Mouse (Mus musculus) gastrocnemius, postnatal 14 days (tissue): ENCODE data around the gene Coro2b. TPM values are rescaled to one million over a fixed set of nuclear protein-coding genes. Genes with fewer than 3 reads are reported as not detected.

Source experiments
- DNase-seq: peaks from one replicate; pipeline ENCODE4 v3.0.0; 2021; ENCODE audit warnings: mixed read lengths
- intact Hi-C: fragments of 180-260 bp; cut with DNase I; formaldehyde crosslinking; loops from one replicate; pipeline ENCODE4 v1.15.1; 2025; ENCODE audit warnings: low total_unique reads
- total RNA-seq, 2 experiments: library from RNA; stranded (reverse); gene quantifications; 2 replicates each; pipeline ENCODE4 v1.2.3; 2021

The Coro2b gene
- total RNA-seq, 2 experiments from 2014 or later, result 8.2 to 11.4 TPM

DNA sequence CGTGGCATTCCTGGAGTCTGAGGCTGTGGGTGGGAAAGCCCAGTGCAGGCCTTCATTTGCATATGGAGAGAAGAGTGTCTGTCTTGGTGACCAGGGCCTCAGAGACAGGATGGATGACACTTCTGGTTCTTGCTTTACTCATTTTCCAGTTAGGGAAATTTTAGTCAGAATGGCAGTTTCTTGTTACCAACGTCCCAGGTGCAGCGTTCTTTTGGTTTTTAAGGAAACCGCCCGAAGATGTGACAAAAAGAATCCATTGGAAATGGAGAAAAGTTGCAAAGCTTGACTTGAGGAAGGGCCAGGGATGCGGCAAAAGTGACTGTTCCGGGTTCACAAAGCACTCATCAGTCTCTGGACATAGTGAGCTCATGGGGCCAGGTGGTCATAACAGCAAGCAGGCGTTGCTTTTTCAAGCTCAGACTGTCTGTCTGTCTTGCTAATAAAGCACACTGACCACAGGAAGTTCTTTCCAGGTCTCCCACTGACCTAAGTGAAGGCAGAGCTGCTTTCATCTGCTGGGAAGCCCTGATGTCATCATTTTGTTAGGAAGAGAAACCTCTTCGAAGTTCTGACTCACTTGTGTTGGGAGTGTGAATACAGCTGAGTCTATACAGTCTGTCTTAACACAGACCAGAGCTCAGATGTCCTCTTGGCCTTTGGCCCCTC lies 164.2 kb downstream of the Coro2b start:
- no peak for DNase-seq
- intact Hi-C loops, result loop anchor here (5.0 kb wide), 1 partner anchor 75 kb away; no protein-coding TSS in a partner anchor

DNA sequence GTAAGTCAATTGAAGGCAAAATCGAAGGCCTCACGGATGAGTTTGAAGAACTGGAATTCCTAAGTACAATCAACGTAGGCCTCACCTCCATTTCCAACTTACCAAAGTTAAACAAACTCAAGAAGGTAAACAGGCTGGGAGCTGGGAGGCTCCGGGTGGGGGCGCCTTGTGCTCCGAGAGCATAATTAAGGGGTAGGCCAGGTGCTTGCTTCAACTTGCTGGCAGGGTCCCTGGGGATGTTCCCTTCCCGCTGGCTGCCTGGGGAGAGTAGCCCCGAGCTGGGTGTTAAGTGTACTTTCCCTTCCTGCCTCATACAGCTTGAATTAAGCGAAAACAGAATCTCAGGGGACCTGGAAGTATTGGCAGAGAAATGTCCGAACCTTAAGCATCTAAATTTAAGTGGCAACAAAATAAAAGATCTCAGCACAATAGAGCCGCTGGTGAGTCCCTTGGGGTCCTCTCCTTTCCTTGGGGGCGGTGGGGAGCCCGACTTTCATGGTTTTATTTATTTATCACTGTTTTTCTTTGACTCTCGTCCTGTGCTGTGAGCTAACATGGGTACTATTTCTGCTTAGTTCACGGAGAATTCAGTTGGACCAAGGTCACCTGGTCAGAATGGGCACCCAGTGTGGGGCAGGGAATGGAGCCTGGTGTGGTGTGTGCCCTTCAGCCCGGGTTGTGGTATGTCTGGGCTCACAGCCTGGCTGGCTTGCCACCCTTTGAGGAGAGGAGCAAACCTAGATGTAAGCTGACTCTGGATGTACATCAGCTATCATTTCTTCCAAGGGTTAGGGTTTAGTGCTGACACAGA lies 164.9 kb downstream of the Coro2b start:
- no peak for DNase-seq
- intact Hi-C loops, result loop anchor here (5.0 kb wide), 1 partner anchor 75 kb away; no protein-coding TSS in a partner anchor

DNA sequence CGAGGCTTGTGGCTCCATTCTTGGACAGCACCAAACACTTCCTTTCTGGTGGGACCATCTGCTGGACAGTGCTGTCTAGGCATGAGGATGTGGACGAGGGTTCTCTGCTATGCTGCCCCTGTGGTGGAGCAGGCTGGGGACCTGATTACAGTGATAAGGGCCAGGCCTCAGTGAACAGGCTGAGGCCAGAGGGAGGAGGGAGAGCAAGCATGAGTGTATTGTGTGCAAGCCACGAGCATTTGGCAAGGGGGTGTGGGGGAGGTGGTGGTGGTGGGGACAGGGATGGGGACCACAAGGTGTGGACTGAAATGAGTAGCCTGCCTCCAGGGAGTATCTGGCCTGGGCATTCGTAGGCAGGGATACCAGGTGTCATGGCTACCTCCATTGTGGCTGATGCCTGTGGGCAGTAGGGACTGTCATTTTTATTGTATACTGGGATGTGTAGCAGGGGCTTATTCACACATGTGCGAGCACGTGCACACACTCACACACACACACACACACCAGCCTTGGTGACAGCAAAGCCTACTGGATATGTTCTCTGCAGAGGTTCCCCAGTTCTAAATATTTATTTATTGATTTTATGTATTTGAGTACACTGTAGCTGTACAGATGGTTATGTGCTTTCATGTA lies 166.1 kb downstream of the Coro2b start:
- no peak for DNase-seq
- intact Hi-C loops, result loop anchor here (5.0 kb wide), 1 partner anchor 73 kb away; no protein-coding TSS in a partner anchor

DNA sequence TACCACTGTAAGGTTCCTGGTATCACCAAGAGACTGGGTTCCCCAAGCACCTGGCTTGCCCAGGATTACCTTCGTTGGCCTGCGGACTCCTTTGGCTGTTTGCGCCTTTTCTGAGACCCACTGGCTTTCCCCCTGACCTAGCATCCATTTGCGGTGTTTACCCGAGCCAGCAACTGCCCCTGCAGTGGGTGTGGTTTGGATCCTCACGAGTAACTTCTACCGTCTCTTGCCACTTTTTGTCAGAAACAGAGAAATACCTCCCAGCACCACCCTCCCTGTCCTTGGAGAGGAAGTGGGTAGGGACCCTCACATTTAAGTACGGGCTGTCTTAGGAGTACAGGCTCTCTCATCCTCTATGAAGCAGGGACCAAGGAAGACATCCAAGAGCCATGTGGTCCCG lies 166.7 kb downstream of the Coro2b start:
- intact Hi-C loops, result loop anchor here (5.0 kb wide), 1 partner anchor 73 kb away; no protein-coding TSS in a partner anchor
- DNase-seq, result no peak

Other genes with a start within 250 kb of the Coro2b start
- gene Anp32a, start 195.8 kb downstream of the Coro2b start, total RNA-seq, result 10 to 100 TPM; 73.6 to 76.9 TPM
- gene Itga11, start 140.8 kb upstream of the Coro2b start, total RNA-seq, result 1 to 10 TPM; 5.0 to 7.6 TPM